Mouse (Mus musculus) midbrain, postnatal 0 days (tissue): ENCODE data around the gene Gm10553. TPM values are rescaled to one million over a fixed set of nuclear protein-coding genes. Genes with fewer than 3 reads are reported as not detected.
A peak's percentile ranks its signal among the peaks of the same experiment; 100 is the strongest.
"Not testable (repeated sequence)": the region's sequence is repeated elsewhere in the genome, so short reads cannot be mapped to it uniquely, and the experiment has no call there.

Experiments used
- ATAC-seq: fragments of 200-750 bp; cut with Nextera tagmentation; 2 replicates; pipeline ENCODE4 v1.8.0; 2017; ENCODE audit warnings: moderate number of reproducible peaks, mild to moderate bottlenecking, moderate TSS enrichment, moderate library complexity; ENCODE audit not compliant: low FRiP score
- DNase-seq: peaks from one replicate; pipeline ENCODE4 v3.0.0-alpha.2; 2015; ENCODE audit warnings: low spot score
- H3K27ac ChIP-seq: fragments of 300-500 bp; sonication (generic); 2 replicates; pipeline ENCODE4 v1.5.1; 2014; ENCODE audit warnings: low read depth, mild to moderate bottlenecking, low read length, mixed read lengths
- H3K27me3 ChIP-seq: fragments of 300-500 bp; sonication (generic); 2 replicates; pipeline ENCODE4 v1.6.1; 2014; ENCODE audit warnings: low read length, control low read depth, mixed read lengths; ENCODE audit not compliant: insufficient read depth
- H3K36me3 ChIP-seq: fragments of 300-500 bp; sonication (generic); 2 replicates; pipeline ENCODE4 v1.6.1; 2014; ENCODE audit warnings: low read length, control low read depth, mixed read lengths; ENCODE audit not compliant: insufficient read depth
- H3K4me1 ChIP-seq: fragments of 300-500 bp; sonication (generic); 2 replicates; pipeline ENCODE4 v1.6.1; 2014; ENCODE audit warnings: mild to moderate bottlenecking, control low read depth, antibody characterized with exemption, low read length, mixed read lengths; ENCODE audit not compliant: insufficient read depth
- H3K4me2 ChIP-seq: fragments of 300-500 bp; sonication (generic); 2 replicates; pipeline ENCODE4 v1.6.1; 2014; ENCODE audit warnings: low read depth, mild to moderate bottlenecking, low read length, mixed read lengths; ENCODE audit not compliant: poor library complexity, severe bottlenecking
- H3K4me3 ChIP-seq: fragments of 300-500 bp; sonication (generic); 2 replicates; pipeline ENCODE4 v1.5.1; 2014; ENCODE audit warnings: low read depth, mild to moderate bottlenecking, low read length, moderate library complexity
- H3K9ac ChIP-seq: fragments of 300-500 bp; sonication (generic); replicated peaks from 2 replicates; pipeline ENCODE4 v1.6.1; 2014; ENCODE audit warnings: mild to moderate bottlenecking, low read length, moderate library complexity, mixed read lengths; ENCODE audit not compliant: poor library complexity, severe bottlenecking
- H3K9me3 ChIP-seq: fragments of 300-500 bp; sonication (generic); 2 replicates; pipeline ENCODE4 v1.6.1; 2016; ENCODE audit warnings: low read length, control low read depth
- CTCF ChIP-seq: IDR thresholded peaks from 2 replicates; pipeline ENCODE4 v1.5.1; 2016; ENCODE audit warnings: antibody characterized with exemption, mild to moderate bottlenecking
- WGBS: fragments of 180-500 bp; shearing (Covaris S2); extraction: QIAGEN DNeasy Blood & Tissue Kit; methylation state at CpG from one replicate; pipeline ENCODE4 v1.1.7; 2014; 5-methylcytosine and 5-hydroxymethylcytosine counted together
- polyA plus RNA-seq: library from polyadenylated mRNA; unstranded; fragments of >200 nt; fragmentation: Nextera tagmentation; extraction: Ambion mirVana; gene quantifications from 2 replicates; pipeline ENCODE4 v1.2.1, GENCODE M21; 2015
- total RNA-seq: library from RNA; depleted of rRNA; stranded (reverse); fragments of >200 nt; gene quantifications from 2 replicates; pipeline ENCODE4 v1.2.3, GENCODE M21; 2014; rRNA removed

Gm10553 gene
- total and polyA plus RNA-seq, 2 experiments from 2014 or later: not detected

DNA sequence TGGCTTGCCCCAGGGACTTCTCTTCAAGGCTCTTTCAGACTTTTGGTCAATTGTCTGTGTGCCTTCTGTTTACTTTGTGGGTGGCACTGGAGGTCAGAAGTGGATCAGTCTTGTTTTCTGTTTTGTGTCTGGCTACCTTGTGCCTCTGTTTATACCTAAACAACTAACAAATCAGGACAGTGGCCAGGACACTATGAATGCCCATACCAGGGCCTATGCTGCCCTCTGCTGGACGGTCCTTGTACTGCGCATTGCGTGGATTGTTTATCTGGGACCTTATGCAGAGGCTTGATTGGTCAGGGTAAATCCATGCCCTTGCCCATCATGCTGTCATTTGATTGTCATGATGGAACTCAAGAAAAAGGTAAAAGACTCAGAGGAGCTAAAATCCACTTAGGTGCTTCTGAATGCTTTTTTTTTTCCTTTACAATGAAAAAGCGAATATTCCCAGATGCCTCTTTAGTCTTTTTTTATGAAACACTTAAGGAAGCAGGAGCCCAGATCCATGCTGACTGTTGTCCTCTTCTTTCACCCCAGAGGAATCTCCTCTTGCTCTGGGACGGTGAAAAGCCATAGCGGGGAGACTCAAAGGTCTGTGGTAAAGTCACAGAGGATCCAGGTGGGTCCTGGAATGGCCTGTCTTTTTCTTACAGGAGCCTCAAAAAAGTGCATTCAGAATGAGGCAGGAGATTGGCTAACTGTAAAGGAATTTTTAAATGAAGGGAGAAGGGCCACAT lies 14.9 kb downstream of the Gm10553 start:
- peak; percentile 44; the same call in 1 of the 2 replicates for TF ChIP-seq CTCF
- not testable (repeated sequence) for H3K27ac ChIP-seq, H3K9me3 ChIP-seq, H3K9ac ChIP-seq, DNase-seq, H3K36me3 ChIP-seq, H3K4me3 ChIP-seq, H3K4me1 ChIP-seq, H3K4me2 ChIP-seq, ATAC-seq, H3K27me3 ChIP-seq
- WGBS: 53% methylated on average over 6 of the region's 6 CpGs

DNA sequence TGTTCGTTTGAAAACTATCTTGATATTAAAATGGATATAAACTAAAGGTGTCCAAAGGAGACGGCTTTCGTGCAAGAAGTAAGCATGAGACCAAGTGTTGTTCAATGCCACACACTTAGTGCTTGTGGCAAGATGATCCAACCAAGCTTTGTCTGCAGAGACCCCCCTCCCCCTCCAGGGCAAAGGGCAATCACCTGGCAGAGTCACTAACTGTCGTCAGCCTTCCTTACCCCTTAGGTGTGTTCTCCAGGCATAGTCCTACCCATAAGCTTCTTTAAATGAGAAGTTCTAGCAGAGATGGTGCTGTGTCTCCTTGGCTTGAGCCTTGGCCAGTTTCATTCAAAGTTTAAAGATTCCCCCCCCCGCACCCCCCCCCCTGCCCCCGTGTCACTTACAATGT lies 17.6 kb downstream of the Gm10553 start:
- not testable (repeated sequence) for ATAC-seq, H3K9me3 ChIP-seq, H3K36me3 ChIP-seq, DNase-seq, H3K27me3 ChIP-seq, H3K9ac ChIP-seq, H3K27ac ChIP-seq, H3K4me3 ChIP-seq, H3K4me1 ChIP-seq, H3K4me2 ChIP-seq
- WGBS: 66% methylated on average over 4 of the region's 6 CpGs

DNA sequence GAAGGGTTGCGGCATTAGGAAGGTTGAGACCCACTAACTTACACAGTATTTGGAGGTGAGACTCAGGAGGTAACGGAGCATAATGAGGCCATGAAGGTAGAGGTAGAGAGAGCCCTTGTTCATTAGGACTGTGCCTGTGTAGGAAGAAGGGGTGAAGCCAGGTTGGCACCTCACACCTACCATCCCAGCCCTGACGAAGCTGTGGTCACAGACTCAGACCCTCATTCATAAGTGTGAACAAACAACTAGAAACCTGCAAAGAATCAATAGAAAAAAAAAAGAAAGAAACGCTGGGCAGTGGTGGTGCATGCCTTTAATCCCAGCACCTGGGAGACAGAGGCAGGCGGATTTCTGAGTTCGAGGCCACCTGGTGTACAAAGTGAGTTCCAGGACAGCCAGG lies 18.4 kb downstream of the Gm10553 start:
- ATAC-seq, H3K27me3 ChIP-seq, H3K36me3 ChIP-seq, H3K9me3 ChIP-seq, H3K4me2 ChIP-seq, DNase-seq, H3K4me3 ChIP-seq, H3K4me1 ChIP-seq, H3K27ac ChIP-seq, H3K9ac ChIP-seq: not testable (repeated sequence)
- WGBS: 84% methylated on average over 5 of the region's 6 CpGs

DNA sequence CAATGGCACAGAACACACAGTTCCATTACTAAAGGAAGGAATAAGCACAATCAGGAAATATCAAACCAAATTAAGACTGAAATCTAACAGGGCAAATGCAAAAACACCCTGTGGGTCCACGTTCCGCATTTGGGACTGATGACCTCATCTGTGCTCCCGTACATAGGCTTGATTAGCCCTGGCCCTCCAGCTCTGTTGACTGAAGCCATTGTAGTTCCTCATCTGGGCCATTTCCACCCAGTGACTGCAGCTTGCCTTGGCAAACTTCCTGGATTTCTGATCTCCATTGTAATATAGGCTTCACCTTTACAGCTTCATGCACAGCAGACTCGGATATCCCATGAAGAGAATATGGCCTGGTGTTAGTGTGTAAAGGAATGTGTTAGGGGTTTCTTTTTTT lies 21.9 kb downstream of the Gm10553 start:
- not testable (repeated sequence) for H3K4me3 ChIP-seq, H3K36me3 ChIP-seq, H3K27ac ChIP-seq, H3K4me2 ChIP-seq, ATAC-seq, H3K27me3 ChIP-seq, H3K9me3 ChIP-seq, H3K9ac ChIP-seq, H3K4me1 ChIP-seq, DNase-seq
- 92% methylated on average over 4 of the region's 4 CpGs for WGBS

DNA sequence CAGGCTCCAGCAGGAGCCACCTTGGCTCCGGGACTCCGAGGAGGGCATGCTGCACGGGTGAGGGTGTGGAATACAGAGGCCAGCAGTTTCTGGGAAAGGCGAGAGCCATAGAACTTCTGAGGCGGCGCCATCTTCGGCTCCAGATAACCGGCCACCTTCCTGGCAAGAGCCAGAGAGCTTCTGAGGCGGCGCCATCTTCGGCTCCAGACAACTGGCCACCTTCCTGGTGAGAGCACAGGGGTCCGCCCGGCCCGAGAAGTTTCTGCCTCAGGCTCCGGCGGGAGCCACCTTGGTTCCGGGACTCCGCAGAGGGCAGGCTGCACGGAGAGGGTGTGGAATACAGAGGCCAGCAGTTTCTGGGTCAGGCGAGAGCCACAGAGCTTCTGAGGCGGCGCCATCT lies 33.7 kb downstream of the Gm10553 start:
- not testable (repeated sequence) for H3K9me3 ChIP-seq, H3K9ac ChIP-seq, H3K27me3 ChIP-seq, H3K4me1 ChIP-seq, H3K4me3 ChIP-seq, ATAC-seq, H3K4me2 ChIP-seq, H3K36me3 ChIP-seq, H3K27ac ChIP-seq, DNase-seq
- 92% methylated on average over 18 of the region's 22 CpGs for WGBS

Other genes with a start within 250 kb of the Gm10553 start
- gene Slc16a14, start 165.0 kb upstream of the Gm10553 start, total RNA-seq: 19.7 and 21.9 TPM in 2 replicates
- gene Slc16a14, start 165.0 kb upstream of the Gm10553 start, polyA plus RNA-seq: 16.3 and 17.5 TPM in 2 replicates
- gene A530032D15Rik, start 9.7 kb downstream of the Gm10553 start, total RNA-seq: not detected in 2 replicates
- not detected in 2 replicates for gene A530032D15Rik, start 9.7 kb downstream of the Gm10553 start, polyA plus RNA-seq
- gene C130026I21Rik, start 170.4 kb downstream of the Gm10553 start, total RNA-seq: not detected in 2 replicates
- gene C130026I21Rik, start 170.4 kb downstream of the Gm10553 start, polyA plus RNA-seq: not detected in 2 replicates